Mouse (Mus musculus) cerebellum, adult (tissue): Measurements from ENCODE around the gene St3gal3.

ENCODE experiments used
- ATAC-seq: cut with Nextera tagmentation; 2 replicates; pipeline ENCODE4 v1.9.2; 2017; ENCODE audit warnings: mild to moderate bottlenecking, moderate library complexity, mixed read lengths; ENCODE audit not compliant: insufficient number of reproducible peaks, low FRiP score, low TSS enrichment

The St3gal3 gene

GRCm38 (mm10) chr4:118092784-118093457, 41.8 kb downstream of the St3gal3 start:
- no peak for ATAC-seq

- ATAC-seq = no peak
Observed at GRCm38 (mm10) chr4:118090449-118090848, 44.3 kb downstream of the St3gal3 start.

GRCm38 (mm10) chr4:118089939-118090338, 44.8 kb downstream of the St3gal3 start:
- no peak for ATAC-seq

GRCm38 (mm10) chr4:118088771-118089170, 45.9 kb downstream of the St3gal3 start:
- no peak for ATAC-seq

- no peak for ATAC-seq
Observed at GRCm38 (mm10) chr4:118085025-118085424, 49.7 kb downstream of the St3gal3 start.

- ATAC-seq = peak; percentile 45; the same call in 1 of the 2 replicates
Observed at GRCm38 (mm10) chr4:118083217-118083951, 51.3 kb downstream of the St3gal3 start.

GRCm38 (mm10) chr4:118081608-118082331, 52.9 kb downstream of the St3gal3 start:
- no peak for ATAC-seq

GRCm38 (mm10) chr4:118080481-118080880, 54.2 kb downstream of the St3gal3 start:
- ATAC-seq = no peak

- ATAC-seq = no peak
Observed at GRCm38 (mm10) chr4:118079195-118079594, 55.5 kb downstream of the St3gal3 start.

GRCm38 (mm10) chr4:118078576-118078975, 56.1 kb downstream of the St3gal3 start:
- no peak for ATAC-seq

- ATAC-seq = no peak
Observed at GRCm38 (mm10) chr4:118077293-118077752, 57.4 kb downstream of the St3gal3 start.

GRCm38 (mm10) chr4:118076648-118077047, 58.1 kb downstream of the St3gal3 start:
- ATAC-seq = no peak

GRCm38 (mm10) chr4:118075343-118075742, 59.4 kb downstream of the St3gal3 start:
- ATAC-seq = no peak

GRCm38 (mm10) chr4:118074236-118074635, 60.5 kb downstream of the St3gal3 start:
- no peak for ATAC-seq

GRCm38 (mm10) chr4:118073128-118073527, 61.6 kb downstream of the St3gal3 start:
- no peak for ATAC-seq

GRCm38 (mm10) chr4:118071891-118072290, 62.8 kb downstream of the St3gal3 start:
- no peak for ATAC-seq

GRCm38 (mm10) chr4:118070255-118071234, 64.2 kb downstream of the St3gal3 start:
- no peak for ATAC-seq

- ATAC-seq = no peak
Observed at GRCm38 (mm10) chr4:118061809-118062463, 72.8 kb downstream of the St3gal3 start.

GRCm38 (mm10) chr4:118060915-118061530, 73.7 kb downstream of the St3gal3 start:
- no peak for ATAC-seq
